Mouse (Mus musculus) heart, embryonic 12.5 days (tissue): ENCODE data around the gene Lcn2. TPM values are rescaled to one million over a fixed set of nuclear protein-coding genes. Genes with fewer than 3 reads are reported as not detected.

ENCODE experiments used
- ATAC-seq: fragments of 200-750 bp; cut with Nextera tagmentation; 2 replicates; pipeline ENCODE4 v1.8.0; 2017; ENCODE audit warnings: moderate TSS enrichment, moderate library complexity; ENCODE audit not compliant: insufficient number of reproducible peaks, low FRiP score
- H3K27ac ChIP-seq: fragments of 300-500 bp; sonication (generic); 2 replicates; pipeline ENCODE4 v1.5.1; 2016; ENCODE audit warnings: mild to moderate bottlenecking, moderate library complexity; ENCODE audit not compliant: poor library complexity, severe bottlenecking
- H3K27me3 ChIP-seq: fragments of 300-500 bp; sonication (generic); replicated peaks from 2 replicates; pipeline ENCODE4 v1.6.1; 2016; ENCODE audit warnings: mild to moderate bottlenecking, moderate library complexity
- H3K36me3 ChIP-seq: fragments of 300-500 bp; sonication (generic); 2 replicates; pipeline ENCODE4 v1.6.1; 2016; ENCODE audit warnings: mild to moderate bottlenecking, moderate library complexity
- H3K4me1 ChIP-seq: fragments of 300-500 bp; sonication (generic); replicated peaks from 2 replicates; pipeline ENCODE4 v1.6.1; 2016; ENCODE audit warnings: mild to moderate bottlenecking
- H3K4me2 ChIP-seq: fragments of 300-500 bp; sonication (generic); 2 replicates; pipeline ENCODE4 v1.6.1; 2016; ENCODE audit warnings: mild to moderate bottlenecking, moderate library complexity
- H3K4me3 ChIP-seq: fragments of 300-500 bp; sonication (generic); 2 replicates; pipeline ENCODE4 v1.5.1; 2016; ENCODE audit warnings: mild to moderate bottlenecking
- H3K9ac ChIP-seq: fragments of 300-500 bp; sonication (generic); 2 replicates; pipeline ENCODE4 v1.6.1; 2016; ENCODE audit warnings: mild to moderate bottlenecking, moderate library complexity
- H3K9me3 ChIP-seq: fragments of 300-500 bp; sonication (generic); replicated peaks from 2 replicates; pipeline ENCODE4 v1.6.1; 2016; ENCODE audit warnings: mild to moderate bottlenecking, moderate library complexity
- WGBS: fragments of 180-500 bp; shearing (Covaris S2); methylation state at CpG from one replicate; pipeline ENCODE4 v1.1.7; 2016; 5-methylcytosine and 5-hydroxymethylcytosine counted together
- polyA plus RNA-seq: library from polyadenylated mRNA; unstranded; fragments of >200 nt; fragmentation: Nextera tagmentation; extraction: Ambion mirVana; gene quantifications from 2 replicates; pipeline ENCODE4 v1.2.1, GENCODE M21; 2016

The Lcn2 gene
- polyA plus RNA-seq, 1 experiment from 2014 or later = 0.38 TPM

GRCm38 (mm10) chr2:32352151-32353006 is 35.7 kb downstream of the Lcn2 start, which contains the start of gene Ciz1:
Gene Ciz1 (plus strand): TSS chr2:32352327.
- H3K4me2 ChIP-seq = peak within 1 kb of the TSS; percentile 91
- peaks cover 38% of the 10 kb centered on the region for H3K27me3 ChIP-seq
- H3K9me3 ChIP-seq = no peaks in the 10 kb centered on the region
- H3K4me1 ChIP-seq = peaks cover 32% of the 10 kb centered on the region
- 0 out of 2 replicates have a peak, but pooled peaks have one; percentile 20 for ATAC-seq
- H3K4me3 ChIP-seq = peak within 1 kb of the TSS; percentile 58
- H3K36me3 ChIP-seq = no peaks in the 10 kb centered on the region
- WGBS = under 1% methylated on average over 29 of the region's 52 CpGs
- peak within 1 kb of the TSS; percentile 76 for H3K9ac ChIP-seq
- H3K27ac ChIP-seq = peak within 1 kb of the TSS; percentile 44; the same call in 1 of the 2 replicates

- Histone ChIP-seq H3K4me1 (peaks cover 32% of the 10 kb centered on the region), H3K36me3 (no peaks in the 10 kb centered on the region), H3K9me3 (no peaks in the 10 kb centered on the region), H3K27me3 (peaks cover 46% of the 10 kb centered on the region), H3K27ac (no peak overlapping the region), H3K9ac (no peak overlapping the region), H3K4me3 (peak overlapping the region; percentile 58), H3K4me2 (peak overlapping the region; percentile 91)
- no peak for ATAC-seq
- WGBS = 44% methylated on average over 9 of the region's 9 CpGs
Observed at GRCm38 (mm10) chr2:32351471-32351961, 36.5 kb downstream of the Lcn2 start.

- Histone ChIP-seq H3K4me3 (no peak overlapping the region), H3K4me1 (peaks cover 32% of the 10 kb centered on the region), H3K9me3 (no peaks in the 10 kb centered on the region), H3K27me3 (peaks cover 49% of the 10 kb centered on the region), H3K27ac (no peak overlapping the region), H3K36me3 (no peaks in the 10 kb centered on the region), H3K9ac (no peak overlapping the region), H3K4me2 (no peak overlapping the region)
- ATAC-seq = no peak
- WGBS = 45% methylated on average over 13 of the region's 13 CpGs
Observed at GRCm38 (mm10) chr2:32350471-32351051, 37.5 kb downstream of the Lcn2 start.

GRCm38 (mm10) chr2:32349625-32350255 is 38.3 kb downstream of the Lcn2 start:
- H3K4me2 ChIP-seq = no peak overlapping the region
- 50% methylated on average over 8 of the region's 8 CpGs for WGBS
- no peaks in the 10 kb centered on the region for H3K36me3 ChIP-seq
- H3K4me3 ChIP-seq = no peak overlapping the region
- no peak overlapping the region for H3K27ac ChIP-seq
- peaks cover 29% of the 10 kb centered on the region for H3K4me1 ChIP-seq
- no peak overlapping the region for H3K9ac ChIP-seq
- ATAC-seq = no peak
- H3K27me3 ChIP-seq = peaks cover 53% of the 10 kb centered on the region
- H3K9me3 ChIP-seq = no peaks in the 10 kb centered on the region

- H3K36me3 ChIP-seq = no peaks in the 10 kb centered on the region
- no peak for ATAC-seq
Observed at GRCm38 (mm10) chr2:32348311-32348710, 39.7 kb downstream of the Lcn2 start.

GRCm38 (mm10) chr2:32347019-32347418 is 41.0 kb downstream of the Lcn2 start:
- Histone ChIP-seq H3K9me3 (no peaks in the 10 kb centered on the region), H3K4me1 (peaks cover 6% of the 10 kb centered on the region; the same call in 1 of the 2 replicates), H3K9ac (no peak overlapping the region), H3K4me3 (no peak overlapping the region), H3K27me3 (peaks cover 54% of the 10 kb centered on the region), H3K27ac (no peak overlapping the region), H3K4me2 (no peak overlapping the region), H3K36me3 (no peaks in the 10 kb centered on the region)
- 66% methylated on average over 6 of the region's 6 CpGs for WGBS
- ATAC-seq = no peak

More at GRCm38 (mm10) chr2:32348311-32348710, 39.7 kb downstream of the Lcn2 start:
- Histone ChIP-seq H3K9ac (no peak overlapping the region), H3K9me3 (no peaks in the 10 kb centered on the region), H3K4me3 (no peak overlapping the region), H3K4me1 (peaks cover 16% of the 10 kb centered on the region; the same call in 1 of the 2 replicates), H3K4me2 (no peak overlapping the region), H3K27ac (no peak overlapping the region), H3K27me3 (peaks cover 60% of the 10 kb centered on the region)
- 75% methylated on average over 11 of the region's 11 CpGs for WGBS

- no peaks in the 10 kb centered on the region for H3K4me1 ChIP-seq
- no peaks in the 10 kb centered on the region for H3K9me3 ChIP-seq
- H3K27ac ChIP-seq = no peak overlapping the region
- H3K4me2 ChIP-seq = no peak overlapping the region
- H3K27me3 ChIP-seq = peaks cover 46% of the 10 kb centered on the region
- 71% methylated on average over 14 of the region's 14 CpGs for WGBS
- no peaks in the 10 kb centered on the region for H3K36me3 ChIP-seq
- no peak overlapping the region for H3K4me3 ChIP-seq
- H3K9ac ChIP-seq = 0 out of 2 replicates have a peak overlapping the region, but pooled peaks have one; percentile 11
- no peak for ATAC-seq
Observed at GRCm38 (mm10) chr2:32344598-32345321, 43.3 kb downstream of the Lcn2 start.

GRCm38 (mm10) chr2:32344056-32344455 is 44.0 kb downstream of the Lcn2 start:
- ATAC-seq = no peak
- no peak overlapping the region for H3K4me3 ChIP-seq
- no peak overlapping the region for H3K9ac ChIP-seq
- peaks cover 39% of the 10 kb centered on the region for H3K27me3 ChIP-seq
- H3K4me2 ChIP-seq = no peak overlapping the region
- no peaks in the 10 kb centered on the region for H3K9me3 ChIP-seq
- no peaks in the 10 kb centered on the region for H3K36me3 ChIP-seq
- no peak overlapping the region for H3K27ac ChIP-seq
- WGBS = 71% methylated on average over 10 of the region's 10 CpGs
- H3K4me1 ChIP-seq = no peaks in the 10 kb centered on the region

- no peak overlapping the region for H3K4me3 ChIP-seq
- no peaks in the 10 kb centered on the region for H3K9me3 ChIP-seq
- no peak overlapping the region for H3K4me2 ChIP-seq
- no peak overlapping the region for H3K9ac ChIP-seq
- H3K27me3 ChIP-seq = peaks cover 36% of the 10 kb centered on the region
- no peak overlapping the region for H3K27ac ChIP-seq
- no peaks in the 10 kb centered on the region for H3K4me1 ChIP-seq
- WGBS = 85% methylated on average over 2 of the region's 2 CpGs
- ATAC-seq = no peak
- no peaks in the 10 kb centered on the region for H3K36me3 ChIP-seq
Observed at GRCm38 (mm10) chr2:32343351-32343671, 44.7 kb downstream of the Lcn2 start.

- Histone ChIP-seq H3K27ac (no peak overlapping the region), H3K4me3 (no peak overlapping the region), H3K4me2 (no peak overlapping the region), H3K9me3 (0 out of 2 replicates have a peak, but pooled peaks cover 3% of the 10 kb centered on the region), H3K9ac (no peak overlapping the region), H3K27me3 (peaks cover 39% of the 10 kb centered on the region), H3K36me3 (no peaks in the 10 kb centered on the region), H3K4me1 (no peaks in the 10 kb centered on the region)
- WGBS = 74% methylated on average over 6 of the region's 6 CpGs
- no peak for ATAC-seq
Observed at GRCm38 (mm10) chr2:32342539-32343350, 45.3 kb downstream of the Lcn2 start.
